Mouse (Mus musculus) midbrain, embryonic 13.5 days (tissue): ENCODE data around the gene Rpn1. TPM values are rescaled to one million over a fixed set of nuclear protein-coding genes. Genes with fewer than 3 reads are reported as not detected.
"Not testable (repeated sequence)": the region's sequence is repeated elsewhere in the genome, so short reads cannot be mapped to it uniquely, and the experiment has no call there.

Experiments
- ATAC-seq: fragments of 200-750 bp; cut with Nextera tagmentation; 2 replicates; pipeline ENCODE4 v1.8.0; 2017; ENCODE audit warnings: mild to moderate bottlenecking, moderate TSS enrichment, moderate library complexity
- H3K27ac ChIP-seq: fragments of 300-500 bp; sonication (generic); 2 replicates; pipeline ENCODE4 v1.5.1; 2015; ENCODE audit warnings: inconsistent platforms, mild to moderate bottlenecking, moderate library complexity
- H3K27me3 ChIP-seq: fragments of 300-500 bp; sonication (generic); 2 replicates; pipeline ENCODE4 v1.6.1; 2015; ENCODE audit warnings: mild to moderate bottlenecking, inconsistent platforms
- H3K36me3 ChIP-seq: fragments of 300-500 bp; sonication (generic); 2 replicates; pipeline ENCODE4 v1.6.1; 2015; ENCODE audit warnings: mild to moderate bottlenecking, inconsistent platforms
- H3K4me1 ChIP-seq: fragments of 300-500 bp; sonication (generic); replicated peaks from 2 replicates; pipeline ENCODE4 v1.6.1; 2015; ENCODE audit warnings: inconsistent platforms
- H3K4me2 ChIP-seq: fragments of 300-500 bp; sonication (generic); replicated peaks from 2 replicates; pipeline ENCODE4 v1.6.1; 2015; ENCODE audit warnings: moderate library complexity, mild to moderate bottlenecking, inconsistent platforms
- H3K4me3 ChIP-seq: fragments of 300-500 bp; sonication (generic); replicated peaks from 2 replicates; pipeline ENCODE4 v1.5.1; 2015; ENCODE audit warnings: mild to moderate bottlenecking, inconsistent platforms
- H3K9ac ChIP-seq: fragments of 300-500 bp; sonication (generic); replicated peaks from 2 replicates; pipeline ENCODE4 v1.6.1; 2015; ENCODE audit warnings: mild to moderate bottlenecking, inconsistent platforms
- H3K9me3 ChIP-seq: fragments of 300-500 bp; sonication (generic); 2 replicates; pipeline ENCODE4 v1.6.1; 2016; ENCODE audit warnings: mild to moderate bottlenecking, inconsistent platforms
- WGBS: fragments of 180-500 bp; shearing (Covaris S2); methylation state at CpG from one replicate; pipeline ENCODE4 v1.1.7; 2015; 5-methylcytosine and 5-hydroxymethylcytosine counted together
- polyA plus RNA-seq: library from polyadenylated mRNA; unstranded; fragments of >200 nt; fragmentation: Nextera tagmentation; extraction: Ambion mirVana; gene quantifications from 2 replicates; pipeline ENCODE4 v1.2.1, GENCODE M21; 2015

Gene Rpn1
- polyA plus RNA-seq, 1 experiment from 2014 or later = 257 TPM

DNA sequence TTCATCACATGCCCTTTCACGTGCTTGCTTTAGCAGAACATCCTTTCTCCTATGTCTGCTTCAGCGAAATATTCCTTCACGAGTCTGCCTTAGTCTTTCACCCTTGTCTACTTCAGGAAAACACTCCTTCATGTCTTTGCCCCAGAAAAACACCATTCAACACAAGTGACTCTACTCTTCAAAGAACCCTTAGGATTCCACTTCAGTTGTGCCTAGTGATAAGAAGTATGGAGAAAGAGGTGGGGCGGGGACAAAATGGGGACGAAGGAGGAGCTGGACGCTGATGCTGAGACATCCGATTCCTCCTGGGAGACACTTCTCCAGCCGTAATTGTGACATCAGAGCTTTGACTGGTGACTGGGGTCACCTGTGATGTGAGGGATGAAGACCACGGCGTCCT lies 41.5 kb downstream of the Rpn1 start:
- not testable (repeated sequence) for H3K36me3 ChIP-seq, H3K9ac ChIP-seq, H3K4me2 ChIP-seq, H3K27me3 ChIP-seq, ATAC-seq, H3K4me3 ChIP-seq, H3K27ac ChIP-seq, H3K9me3 ChIP-seq, H3K4me1 ChIP-seq
- 92% methylated on average over 10 of the region's 10 CpGs for WGBS

DNA sequence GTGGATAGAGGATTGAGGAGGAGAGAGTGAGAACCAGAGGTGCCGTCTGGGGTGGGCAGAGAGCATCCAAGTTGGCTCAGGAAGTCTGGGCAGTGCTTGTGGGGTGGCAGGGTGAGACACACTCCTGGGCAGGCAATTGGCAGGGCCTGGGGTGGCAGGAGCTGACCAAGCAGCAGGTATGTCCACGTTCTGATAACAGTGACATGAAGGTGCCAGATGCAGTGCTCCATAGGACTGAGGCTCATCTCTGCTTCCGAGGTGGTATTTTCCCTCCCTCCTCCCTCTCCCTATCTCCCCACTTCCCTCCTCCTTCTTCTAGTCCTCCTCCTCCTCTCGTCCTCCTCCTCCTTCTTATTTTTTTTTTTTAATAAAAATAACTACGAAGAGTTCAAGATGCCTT lies 47.2 kb downstream of the Rpn1 start:
- 21% methylated on average over 5 of the region's 5 CpGs for WGBS
- H3K36me3 ChIP-seq = no peaks in the 10 kb centered on the region
- no peaks in the 10 kb centered on the region for H3K9me3 ChIP-seq
- ATAC-seq = peak; percentile 21; the same call in 1 of the 2 replicates
- 0 out of 2 replicates have a peak, but pooled peaks cover 3% of the 10 kb centered on the region for H3K27me3 ChIP-seq
- H3K4me1 ChIP-seq = peaks cover 33% of the 10 kb centered on the region
- peak overlapping the region; percentile 52 for H3K4me2 ChIP-seq
- H3K4me3 ChIP-seq = peak overlapping the region; percentile 13; the same call in 1 of the 2 replicates
- peak overlapping the region; percentile 54 for H3K9ac ChIP-seq
- H3K27ac ChIP-seq = peak overlapping the region; percentile 80

DNA sequence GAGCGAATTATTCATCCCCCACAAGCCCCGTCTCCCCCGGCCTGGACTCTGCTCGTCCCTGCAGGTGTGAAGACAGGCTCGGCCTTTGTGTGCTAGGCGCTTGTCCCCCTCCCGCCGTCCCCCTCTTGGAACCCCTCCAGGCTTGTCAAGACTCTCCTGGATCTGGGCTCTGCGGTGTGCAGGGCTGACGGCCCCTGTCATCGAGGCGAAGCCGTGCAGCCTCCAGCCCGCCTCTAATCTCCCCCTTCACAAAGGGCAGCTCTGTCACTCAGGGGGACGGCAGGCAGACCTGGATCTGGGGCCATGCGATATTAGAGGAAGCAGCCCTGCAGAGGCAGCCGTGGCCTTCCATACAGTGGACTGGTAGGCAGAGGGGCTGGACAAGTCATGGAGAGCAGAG lies 47.8 kb downstream of the Rpn1 start:
- 0 out of 2 replicates have a peak, but pooled peaks cover 3% of the 10 kb centered on the region for H3K27me3 ChIP-seq
- peak overlapping the region; percentile 52 for H3K4me2 ChIP-seq
- 2% methylated on average over 17 of the region's 17 CpGs for WGBS
- H3K9me3 ChIP-seq = no peaks in the 10 kb centered on the region
- H3K9ac ChIP-seq = peak overlapping the region; percentile 54
- no peaks in the 10 kb centered on the region for H3K36me3 ChIP-seq
- peak overlapping the region; percentile 80 for H3K27ac ChIP-seq
- ATAC-seq = peak; percentile 94
- H3K4me1 ChIP-seq = peaks cover 38% of the 10 kb centered on the region
- H3K4me3 ChIP-seq = peak overlapping the region; percentile 13; the same call in 1 of the 2 replicates

DNA sequence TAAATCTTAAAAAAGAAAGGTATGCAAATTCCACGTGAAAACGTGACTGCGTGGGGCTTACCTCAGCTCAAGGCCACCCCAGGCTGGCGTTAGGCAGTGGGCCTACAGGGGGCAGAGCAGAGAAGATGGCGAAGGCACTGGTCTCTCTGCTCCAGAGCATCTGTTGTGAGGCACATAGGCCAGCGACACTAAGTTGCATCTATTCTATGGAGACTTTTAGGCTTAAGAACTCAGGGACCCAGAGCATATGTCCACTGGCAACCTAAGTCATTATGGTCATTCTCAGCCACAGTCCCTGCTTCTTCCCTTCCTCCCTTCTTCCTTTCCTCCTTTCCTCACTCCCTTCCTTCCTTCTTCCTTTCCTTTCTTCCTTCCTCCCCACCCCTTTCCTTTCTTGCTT lies 48.8 kb downstream of the Rpn1 start:
- 78% methylated on average over 6 of the region's 6 CpGs for WGBS
- Histone ChIP-seq H3K4me3 (no peak overlapping the region), H3K36me3 (no peaks in the 10 kb centered on the region)

DNA sequence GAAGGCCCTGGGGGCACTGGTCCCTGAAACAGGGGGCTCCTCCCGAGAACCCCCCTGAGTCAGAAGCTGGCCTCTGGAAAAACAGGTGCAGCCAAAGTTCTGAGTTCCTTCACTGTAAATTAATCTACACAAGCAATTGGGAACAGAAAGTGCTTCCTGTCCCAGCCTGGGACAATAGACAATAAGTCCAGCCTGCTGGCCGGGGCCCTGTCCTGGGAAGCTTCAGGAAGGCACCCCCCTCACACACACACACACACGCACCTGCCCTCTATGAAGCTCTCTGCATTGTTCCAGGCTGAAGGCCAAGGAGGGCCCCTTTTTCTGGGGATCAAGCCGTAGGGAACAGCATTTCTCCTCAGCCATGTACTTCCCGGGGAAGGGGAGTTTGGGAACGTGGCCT lies 49.6 kb downstream of the Rpn1 start:
- H3K9me3 ChIP-seq = no peaks in the 10 kb centered on the region
- H3K36me3 ChIP-seq = no peaks in the 10 kb centered on the region
- peaks cover 38% of the 10 kb centered on the region for H3K4me1 ChIP-seq
- H3K4me3 ChIP-seq = no peak overlapping the region
- H3K27ac ChIP-seq = no peak overlapping the region
- H3K4me2 ChIP-seq = no peak overlapping the region
- 63% methylated on average over 6 of the region's 6 CpGs for WGBS
- ATAC-seq = no peak
- no peak overlapping the region; the same call in 1 of the 2 replicates for H3K9ac ChIP-seq
- H3K27me3 ChIP-seq = 0 out of 2 replicates have a peak, but pooled peaks cover 3% of the 10 kb centered on the region

More for the DNA sequence above, 48.8 kb downstream of the Rpn1 start:
- Histone ChIP-seq H3K27ac (no peak overlapping the region), H3K4me2 (no peak overlapping the region), H3K9ac (no peak overlapping the region), H3K4me1 (peaks cover 38% of the 10 kb centered on the region), H3K27me3 (0 out of 2 replicates have a peak, but pooled peaks cover 3% of the 10 kb centered on the region), H3K9me3 (no peaks in the 10 kb centered on the region)
- no peak for ATAC-seq

DNA sequence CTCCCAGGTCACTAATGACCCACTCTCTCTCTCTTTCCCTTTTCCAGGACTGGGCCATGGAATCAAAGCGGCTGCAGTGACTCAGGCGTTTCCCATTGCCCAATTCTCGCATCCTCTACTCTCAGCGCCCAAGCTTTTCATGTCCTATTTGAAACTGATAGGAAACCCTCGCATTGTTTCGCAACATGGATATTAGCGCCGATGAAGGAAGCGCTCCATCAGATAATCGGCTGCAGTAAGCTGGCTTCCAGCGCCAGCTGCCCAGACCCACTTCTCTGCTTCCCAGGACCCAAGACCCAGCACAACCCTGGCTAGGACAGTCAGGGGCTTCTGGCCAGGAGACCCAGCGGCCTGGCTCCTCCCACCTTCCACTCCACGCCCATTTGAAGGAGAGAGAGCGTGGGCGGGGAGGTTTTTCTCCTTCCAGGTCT lies 51.9 kb downstream of the Rpn1 start:
- 0 out of 2 replicates have a peak overlapping the region, but pooled peaks have one; percentile 48 for H3K9ac ChIP-seq
- H3K9me3 ChIP-seq = no peaks in the 10 kb centered on the region
- H3K27ac ChIP-seq = 0 out of 2 replicates have a peak overlapping the region, but pooled peaks have one; percentile 5
- no peak for ATAC-seq
- 30% methylated on average over 15 of the region's 15 CpGs for WGBS
- peak overlapping the region; percentile 42 for H3K4me2 ChIP-seq
- 0 out of 2 replicates have a peak, but pooled peaks cover 3% of the 10 kb centered on the region for H3K27me3 ChIP-seq
- peaks cover 35% of the 10 kb centered on the region for H3K4me1 ChIP-seq
- H3K4me3 ChIP-seq = peak overlapping the region; percentile 23; the same call in 1 of the 2 replicates
- H3K36me3 ChIP-seq = no peaks in the 10 kb centered on the region

DNA sequence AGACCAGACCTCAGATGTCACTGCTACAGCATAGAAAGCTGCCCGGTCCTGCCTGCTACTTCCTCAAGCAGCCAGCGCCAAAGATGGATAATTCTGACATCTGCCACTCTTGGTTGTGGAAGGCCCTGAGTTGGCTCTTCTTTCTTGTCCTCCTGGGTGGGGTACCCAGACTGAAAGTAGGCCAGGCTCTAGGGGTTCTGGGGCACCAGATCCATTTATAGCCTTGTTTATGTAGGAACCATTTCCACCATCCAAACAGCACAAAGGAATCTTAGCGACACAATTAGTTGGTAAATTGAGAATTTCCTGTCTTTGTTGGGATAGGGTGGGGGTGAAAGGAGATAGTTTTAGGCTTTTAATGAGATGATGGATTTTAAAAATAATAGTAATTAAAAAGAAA lies 54.2 kb downstream of the Rpn1 start:
- Histone ChIP-seq H3K27ac (no peak overlapping the region), H3K9me3 (no peaks in the 10 kb centered on the region), H3K36me3 (no peaks in the 10 kb centered on the region), H3K4me3 (no peak overlapping the region), H3K4me1 (peaks cover 19% of the 10 kb centered on the region), H3K9ac (no peak overlapping the region), H3K27me3 (0 out of 2 replicates have a peak, but pooled peaks cover 3% of the 10 kb centered on the region), H3K4me2 (no peak overlapping the region)
- ATAC-seq = no peak
- WGBS = 88% methylated on average over 3 of the region's 3 CpGs

DNA sequence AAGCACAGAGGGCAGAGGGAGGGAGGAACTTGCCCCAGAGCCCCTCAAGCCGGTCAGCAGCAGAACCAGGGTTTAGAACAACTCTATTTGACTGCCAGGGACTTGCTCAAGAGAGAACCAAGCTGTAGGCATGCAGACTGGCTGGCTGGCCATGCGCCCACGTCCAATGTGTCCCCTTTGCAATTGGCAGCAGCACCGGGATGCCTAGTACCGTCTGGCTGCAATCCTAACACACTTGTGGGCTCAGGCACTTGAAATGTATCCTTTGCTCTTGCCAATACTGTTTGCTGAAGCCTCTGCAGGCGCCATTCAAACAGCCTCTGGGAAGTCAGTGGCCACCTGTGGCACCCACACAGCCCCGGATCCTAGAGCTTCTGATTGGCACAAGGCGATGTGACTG lies 56.0 kb downstream of the Rpn1 start:
- no peak overlapping the region for H3K4me3 ChIP-seq
- H3K36me3 ChIP-seq = no peaks in the 10 kb centered on the region
- H3K27me3 ChIP-seq = 0 out of 2 replicates have a peak, but pooled peaks cover 3% of the 10 kb centered on the region
- no peak overlapping the region for H3K4me2 ChIP-seq
- no peak overlapping the region for H3K27ac ChIP-seq
- H3K9ac ChIP-seq = no peak overlapping the region
- H3K4me1 ChIP-seq = peaks cover 14% of the 10 kb centered on the region
- WGBS = 72% methylated on average over 8 of the region's 8 CpGs
- no peak for ATAC-seq
- no peaks in the 10 kb centered on the region for H3K9me3 ChIP-seq

DNA sequence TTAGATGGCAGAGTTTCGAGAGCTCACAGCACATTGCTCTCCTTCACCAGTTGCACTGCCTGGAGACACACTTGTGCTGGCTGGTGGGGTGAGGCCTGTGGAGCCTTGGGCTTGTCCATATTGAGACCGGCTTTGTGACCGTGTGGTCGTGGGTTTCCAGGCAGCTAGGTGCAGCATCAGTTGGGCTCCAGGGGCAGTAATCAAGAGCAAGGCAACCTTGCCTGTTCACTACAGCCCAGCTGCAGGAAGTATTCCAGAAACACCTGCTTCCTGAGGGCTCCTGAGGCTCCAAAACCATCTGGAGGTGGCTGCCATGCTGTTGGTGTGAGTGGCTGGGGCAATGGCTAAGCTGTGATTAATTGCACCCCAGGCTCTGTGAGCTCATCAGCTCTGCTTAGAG lies 61.5 kb downstream of the Rpn1 start:
- no peaks in the 10 kb centered on the region for H3K9me3 ChIP-seq
- H3K4me2 ChIP-seq = no peak overlapping the region
- 81% methylated on average over 4 of the region's 4 CpGs for WGBS
- no peak overlapping the region for H3K9ac ChIP-seq
- H3K4me3 ChIP-seq = no peak overlapping the region
- H3K36me3 ChIP-seq = no peaks in the 10 kb centered on the region
- H3K4me1 ChIP-seq = 0 out of 2 replicates have a peak, but pooled peaks cover 4% of the 10 kb centered on the region
- no peaks in the 10 kb centered on the region for H3K27me3 ChIP-seq
- no peak overlapping the region for H3K27ac ChIP-seq
- no peak for ATAC-seq

DNA sequence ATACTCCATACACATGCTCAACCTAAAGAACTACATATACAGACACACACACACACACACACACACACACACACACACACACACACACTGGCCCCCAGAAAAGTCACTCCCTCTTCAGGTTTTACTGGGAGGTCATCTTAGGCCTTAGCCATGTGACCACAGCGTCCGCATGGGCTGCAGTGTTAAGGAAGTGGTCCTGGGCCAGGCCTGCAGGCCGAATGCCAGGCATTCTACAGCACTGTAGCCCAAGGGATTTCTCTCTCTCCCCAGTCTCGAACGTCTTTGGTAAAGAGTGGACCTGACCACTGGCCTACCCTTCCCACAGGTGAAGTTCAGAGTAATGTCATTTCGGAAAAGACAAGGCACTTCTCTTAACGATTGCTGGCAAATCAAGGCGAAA lies 62.3 kb downstream of the Rpn1 start:
- Histone ChIP-seq H3K27ac (no peak overlapping the region), H3K9ac (no peak overlapping the region), H3K4me3 (no peak overlapping the region), H3K4me2 (no peak overlapping the region), H3K9me3 (no peaks in the 10 kb centered on the region), H3K4me1 (0 out of 2 replicates have a peak, but pooled peaks cover 4% of the 10 kb centered on the region), H3K27me3 (no peaks in the 10 kb centered on the region), H3K36me3 (no peaks in the 10 kb centered on the region)
- 86% methylated on average over 8 of the region's 8 CpGs for WGBS
- no peak for ATAC-seq

DNA sequence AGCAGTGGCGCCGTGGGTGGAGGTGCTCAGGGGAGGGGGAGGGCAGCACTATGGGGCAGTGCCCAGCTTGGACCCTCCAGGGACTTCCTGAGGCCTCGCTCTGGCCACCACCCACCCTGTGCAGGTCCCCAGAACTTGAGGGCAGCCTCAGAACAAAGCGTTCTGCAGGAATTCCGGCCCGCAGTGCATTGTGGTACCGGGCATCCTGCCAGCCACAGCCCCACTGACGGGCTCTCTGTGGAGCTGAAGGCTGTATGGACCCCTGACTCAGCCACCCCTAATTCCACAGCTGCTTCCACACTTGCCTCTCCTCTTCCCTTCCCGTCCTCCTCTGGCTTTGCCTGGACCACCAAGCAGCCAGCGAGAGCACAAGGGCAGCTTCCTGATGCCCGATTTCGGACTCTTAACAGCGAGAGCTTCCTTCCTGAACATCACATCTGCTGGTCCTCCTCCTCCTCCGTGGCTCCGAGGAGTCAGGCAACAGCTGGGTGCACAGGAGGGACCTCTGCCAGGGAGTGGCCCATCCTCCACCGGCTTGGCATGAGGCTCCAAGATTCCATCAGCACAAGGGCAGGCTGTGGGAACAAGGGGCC lies 63.2 kb downstream of the Rpn1 start:
- 0 out of 2 replicates have a peak, but pooled peaks cover 4% of the 10 kb centered on the region for H3K4me1 ChIP-seq
- no peaks in the 10 kb centered on the region for H3K9me3 ChIP-seq
- H3K4me3 ChIP-seq = no peak overlapping the region
- WGBS = 76% methylated on average over 16 of the region's 16 CpGs
- 0 out of 2 replicates have a peak, but pooled peaks have one; percentile 27 for ATAC-seq
- no peaks in the 10 kb centered on the region for H3K36me3 ChIP-seq
- no peak overlapping the region for H3K27ac ChIP-seq
- H3K4me2 ChIP-seq = no peak overlapping the region
- no peak overlapping the region for H3K9ac ChIP-seq
- no peaks in the 10 kb centered on the region for H3K27me3 ChIP-seq

DNA sequence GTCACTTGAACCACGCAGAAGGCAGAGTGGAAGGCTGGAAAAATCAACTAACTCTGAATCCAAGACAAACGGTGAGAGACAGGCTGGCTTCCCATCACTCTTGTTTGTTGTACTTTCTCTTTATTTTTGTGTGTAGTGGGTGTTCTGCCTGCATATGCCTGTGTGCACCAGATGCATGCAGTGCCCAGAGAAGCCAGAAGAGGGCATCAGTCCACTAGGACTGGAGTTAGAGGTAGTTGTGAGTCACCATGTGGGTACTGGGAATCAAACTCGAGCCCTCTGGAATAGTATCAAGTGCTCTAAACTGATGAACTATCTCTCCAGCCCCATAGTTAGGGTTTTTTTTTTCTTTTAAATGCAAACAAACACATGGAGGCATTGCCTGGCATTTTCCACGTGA lies 67.1 kb downstream of the Rpn1 start:
- Histone ChIP-seq H3K4me1 (0 out of 2 replicates have a peak, but pooled peaks cover 4% of the 10 kb centered on the region), H3K9ac (no peak overlapping the region), H3K9me3 (no peaks in the 10 kb centered on the region), H3K27ac (no peak overlapping the region), H3K4me2 (no peak overlapping the region), H3K4me3 (no peak overlapping the region), H3K27me3 (no peaks in the 10 kb centered on the region), H3K36me3 (no peaks in the 10 kb centered on the region)
- WGBS = 82% methylated on average over 4 of the region's 4 CpGs
- ATAC-seq = no peak
